Mouse (Mus musculus) MEL (cell line): ENCODE data around the gene Eri3. TPM values are rescaled to one million over a fixed set of nuclear protein-coding genes. Genes with fewer than 3 reads are reported as not detected.

ENCODE experiments used
- DNase-seq: peaks from one replicate; pipeline ENCODE4 v3.0.0; 2011; ENCODE audit warnings: low read depth, low spot score
- H3K27ac ChIP-seq: 2 replicates; pipeline ENCODE4 v1.5.1; 2012; ENCODE audit warnings: low read depth, mild to moderate bottlenecking, control low read depth, low read length, moderate library complexity; ENCODE audit not compliant: control insufficient read depth
- H3K27me3 ChIP-seq, 2 experiments: fragments of 150-350 bp in 1 of 2; sonication (generic) in 1 of 2; 2 replicates each; pipeline ENCODE4 v1.6.1; 2012; ENCODE audit warnings: low read length in 2 of 2, mild to moderate bottlenecking in 2 of 2, improper control_type of control experiment in 1 of 2, moderate library complexity in 1 of 2; ENCODE audit not compliant: insufficient read depth in 2 of 2, control insufficient read depth in 1 of 2
- H3K36me3 ChIP-seq, 2 experiments: 2 replicates each; pipeline ENCODE4 v1.6.1; 2012 to 2014; ENCODE audit warnings: low read length in 2 of 2, improper control_type of control experiment in 1 of 2, inconsistent platforms in 1 of 2, mild to moderate bottlenecking in 1 of 2; ENCODE audit not compliant: insufficient read depth in 2 of 2, control insufficient read depth in 1 of 2
- H3K4me1 ChIP-seq, 2 experiments: fragments of 150-350 bp in 1 of 2; sonication (generic) in 1 of 2; 2 replicates each; pipeline ENCODE4 v1.6.1; 2012; ENCODE audit warnings: low read length in 2 of 2, improper control_type of control experiment in 1 of 2, mild to moderate bottlenecking in 1 of 2; ENCODE audit not compliant: insufficient read depth in 2 of 2, control insufficient read depth in 1 of 2
- H3K4me3 ChIP-seq, 2 experiments: fragments of 150-350 bp in 1 of 2; sonication (generic) in 1 of 2; 2 replicates each; pipeline ENCODE4 v1.5.1; 2012; ENCODE audit warnings: low read depth in 2 of 2, low read length in 2 of 2, mild to moderate bottlenecking in 2 of 2, moderate library complexity in 2 of 2, control low read depth in 1 of 2, improper control_type of control experiment in 1 of 2; ENCODE audit not compliant: control insufficient read depth in 1 of 2, insufficient read depth in 1 of 2
- H3K79me2 ChIP-seq: 2 replicates; pipeline ENCODE4 v1.6.1; 2012; ENCODE audit warnings: mild to moderate bottlenecking, low read length, moderate library complexity; ENCODE audit not compliant: control insufficient read depth, poor library complexity, insufficient read depth
- H3K9ac ChIP-seq: 2 replicates; pipeline ENCODE4 v1.6.1; 2012; ENCODE audit warnings: low read depth, mild to moderate bottlenecking, control low read depth, low read length, moderate library complexity; ENCODE audit not compliant: control insufficient read depth, poor library complexity, severe bottlenecking
- H3K9me3 ChIP-seq: fragments of 150-350 bp; sonication (generic); replicated peaks from 2 replicates; pipeline ENCODE4 v1.6.1; 2012; ENCODE audit warnings: mild to moderate bottlenecking, low read length, improper control_type of control experiment, moderate library complexity; ENCODE audit not compliant: insufficient read depth
- BHLHE40 ChIP-seq: IDR thresholded peaks from 2 replicates; pipeline ENCODE4 v1.6.1; 2012; ENCODE audit warnings: low read depth, mild to moderate bottlenecking, inconsistent platforms, low read length, improper control_type of control experiment, borderline replicate concordance
- CHD1 ChIP-seq: IDR thresholded peaks from 2 replicates; pipeline ENCODE4 v1.6.1; 2012; ENCODE audit warnings: low read depth, mild to moderate bottlenecking, inconsistent platforms, low read length, improper control_type of control experiment
- CHD2 ChIP-seq: IDR thresholded peaks from 2 replicates; pipeline ENCODE4 v1.6.1; 2011; ENCODE audit warnings: low read length, improper control_type of control experiment
- E2F4 ChIP-seq: IDR thresholded peaks from 2 replicates; pipeline ENCODE4 v1.6.1; 2011; ENCODE audit warnings: low read depth, low read length, improper control_type of control experiment, borderline replicate concordance
- ELF1 ChIP-seq: IDR thresholded peaks from 2 replicates; pipeline ENCODE4 v1.6.1; 2014; ENCODE audit warnings: low read depth, mild to moderate bottlenecking, inconsistent platforms, low read length, improper control_type of control experiment, moderate library complexity
- EP300 ChIP-seq, 2 experiments: IDR thresholded peaks; 2 replicates each; pipeline ENCODE4 v1.6.1; 2011; ENCODE audit warnings: improper control_type of control experiment in 2 of 2, low read length in 2 of 2, low read depth in 1 of 2, mild to moderate bottlenecking in 1 of 2
- ETS1 ChIP-seq: IDR thresholded peaks from 2 replicates; pipeline ENCODE4 v1.6.1; 2012; ENCODE audit warnings: low read depth, mild to moderate bottlenecking, inconsistent platforms, low read length, improper control_type of control experiment, moderate library complexity
- GABPA ChIP-seq: IDR thresholded peaks from 2 replicates; pipeline ENCODE4 v1.6.1; 2012; ENCODE audit warnings: low read depth, mild to moderate bottlenecking, inconsistent platforms, low read length, improper control_type of control experiment, moderate library complexity
- GATA1 ChIP-seq: IDR thresholded peaks from 2 replicates; pipeline ENCODE4 v1.6.1; 2011; ENCODE audit warnings: low read depth, low read length, improper control_type of control experiment
- HCFC1 ChIP-seq: IDR thresholded peaks from 2 replicates; pipeline ENCODE4 v1.6.1; 2012; ENCODE audit warnings: low read depth, mild to moderate bottlenecking, inconsistent platforms, low read length, improper control_type of control experiment, moderate library complexity
- JUND ChIP-seq: IDR thresholded peaks from 2 replicates; pipeline ENCODE4 v1.6.1; 2011; ENCODE audit warnings: low read depth, mild to moderate bottlenecking, improper control_type of control experiment, low read length
- KAT2A ChIP-seq: conservative IDR thresholded peaks from 2 replicates; pipeline ENCODE4 v1.6.1; 2012; ENCODE audit warnings: low read depth, low read length, improper control_type of control experiment, inconsistent platforms
- MAFK ChIP-seq: IDR thresholded peaks from 2 replicates; pipeline ENCODE4 v1.6.1; 2011; ENCODE audit warnings: low read depth, mild to moderate bottlenecking, low read length, improper control_type of control experiment, borderline replicate concordance
- MAX ChIP-seq: IDR thresholded peaks from 2 replicates; pipeline ENCODE4 v1.6.1; 2011; ENCODE audit warnings: low read length, improper control_type of control experiment
- MAZ ChIP-seq: IDR thresholded peaks from 2 replicates; pipeline ENCODE4 v1.6.1; 2012; ENCODE audit warnings: low read depth, mild to moderate bottlenecking, inconsistent platforms, low read length, improper control_type of control experiment
- MEF2A ChIP-seq: IDR thresholded peaks from 2 replicates; pipeline ENCODE4 v1.6.1; 2014; ENCODE audit warnings: low read depth, mild to moderate bottlenecking, inconsistent platforms, low read length, improper control_type of control experiment; ENCODE audit not compliant: poor library complexity, insufficient replicate concordance, severe bottlenecking; ENCODE audit errors: extremely low read depth
- MXI1 ChIP-seq: IDR thresholded peaks from 2 replicates; pipeline ENCODE4 v1.6.1; 2011; ENCODE audit warnings: mild to moderate bottlenecking, low read depth, low read length, improper control_type of control experiment
- MYB ChIP-seq: IDR thresholded peaks from 2 replicates; pipeline ENCODE4 v1.6.1; 2011; ENCODE audit warnings: mild to moderate bottlenecking, low read depth, low read length, improper control_type of control experiment
- MYC ChIP-seq: IDR thresholded peaks from 2 replicates; pipeline ENCODE4 v1.6.1; 2011; ENCODE audit warnings: low read depth, mild to moderate bottlenecking, low read length, improper control_type of control experiment, moderate library complexity
- NELFE ChIP-seq: IDR thresholded peaks from 2 replicates; pipeline ENCODE4 v1.6.1; 2011; ENCODE audit warnings: low read depth, low read length, improper control_type of control experiment
- NRF1 ChIP-seq: IDR thresholded peaks from 2 replicates; pipeline ENCODE4 v1.6.1; 2014; ENCODE audit warnings: low read depth, mild to moderate bottlenecking, inconsistent platforms, low read length, improper control_type of control experiment, moderate library complexity; ENCODE audit not compliant: poor library complexity, insufficient read depth, severe bottlenecking
- POLR2AphosphoS2 ChIP-seq: IDR thresholded peaks from 2 replicates; pipeline ENCODE4 v1.6.1; 2011; ENCODE audit warnings: low read length, improper control_type of control experiment
- POLR2AphosphoS5 ChIP-seq: IDR thresholded peaks from 2 replicates; pipeline ENCODE4 v1.6.1; 2012; ENCODE audit warnings: low read depth, borderline replicate concordance, mild to moderate bottlenecking, inconsistent platforms, low read length, moderate library complexity, mixed read lengths
- RAD21 ChIP-seq: IDR thresholded peaks from 2 replicates; pipeline ENCODE4 v1.6.1; 2011; ENCODE audit warnings: mild to moderate bottlenecking, low read depth, low read length, improper control_type of control experiment
- RCOR1 ChIP-seq: IDR thresholded peaks from 2 replicates; pipeline ENCODE4 v1.6.1; 2012; ENCODE audit warnings: low read depth, mild to moderate bottlenecking, inconsistent platforms, low read length, improper control_type of control experiment
- SIN3A ChIP-seq: IDR thresholded peaks from 2 replicates; pipeline ENCODE4 v1.6.1; 2012; ENCODE audit warnings: low read length, improper control_type of control experiment, inconsistent platforms
- SMC3 ChIP-seq: IDR thresholded peaks from 2 replicates; pipeline ENCODE4 v1.6.1; 2011; ENCODE audit warnings: low read depth, low read length, improper control_type of control experiment
- TAL1 ChIP-seq: IDR thresholded peaks from 2 replicates; pipeline ENCODE4 v1.6.1; 2012; ENCODE audit warnings: mild to moderate bottlenecking, inconsistent platforms, low read length, moderate library complexity, mixed read lengths
- TBP ChIP-seq: IDR thresholded peaks from 2 replicates; pipeline ENCODE4 v1.8.0; 2011; ENCODE audit warnings: low read depth, low read length, improper control_type of control experiment
- TCF12 ChIP-seq: IDR thresholded peaks from 2 replicates; pipeline ENCODE4 v1.6.1; 2014; ENCODE audit warnings: low read depth, mild to moderate bottlenecking, inconsistent platforms, low read length, improper control_type of control experiment, moderate library complexity
- UBTF ChIP-seq: IDR thresholded peaks from 2 replicates; pipeline ENCODE4 v1.6.1; 2012; ENCODE audit warnings: low read depth, mild to moderate bottlenecking, inconsistent platforms, low read length, improper control_type of control experiment, moderate library complexity, borderline replicate concordance; ENCODE audit not compliant: insufficient read depth
- USF1 ChIP-seq: IDR thresholded peaks from 2 replicates; pipeline ENCODE4 v1.6.1; 2014; ENCODE audit warnings: low read depth, mild to moderate bottlenecking, inconsistent platforms, low read length, improper control_type of control experiment, moderate library complexity
- USF2 ChIP-seq, 2 experiments: IDR thresholded peaks; 2 replicates each; pipeline ENCODE4 v1.6.1; 2011 to 2012; ENCODE audit warnings: improper control_type of control experiment in 2 of 2, low read length in 2 of 2, borderline replicate concordance in 1 of 2, inconsistent platforms in 1 of 2, low read depth in 1 of 2, mild to moderate bottlenecking in 1 of 2; ENCODE audit not compliant: insufficient read depth in 1 of 2
- ZKSCAN1 ChIP-seq: IDR thresholded peaks from 2 replicates; pipeline ENCODE4 v1.6.1; 2012; ENCODE audit warnings: low read depth, mild to moderate bottlenecking, inconsistent platforms, low read length, improper control_type of control experiment, moderate library complexity
- ZMIZ1 ChIP-seq: IDR thresholded peaks from 2 replicates; pipeline ENCODE4 v1.6.1; 2012; ENCODE audit warnings: low read depth, mild to moderate bottlenecking, inconsistent platforms, low read length, improper control_type of control experiment, moderate library complexity
- ZNF384 ChIP-seq: IDR thresholded peaks from 2 replicates; pipeline ENCODE4 v1.6.1; 2012; ENCODE audit warnings: low read depth, mild to moderate bottlenecking, inconsistent platforms, low read length, improper control_type of control experiment
- polyA plus RNA-seq, 2 experiments: library from polyadenylated mRNA; stranded (reverse) in 1 of 2; unstranded in 1 of 2; fragments of >175 nt in 1 of 2; fragments of >200 nt in 1 of 2; gene quantifications; 2 replicates each; pipeline versions ENCODE4 v1.2.1 to v1.2.4; 2012; ENCODE audit warnings: low replicate concordance in 2 of 2, low read depth in 1 of 2; ENCODE audit not compliant: insufficient read length in 2 of 2, insufficient read depth in 1 of 2, missing spikeins in 1 of 2
- total RNA-seq: library from RNA; depleted of rRNA; stranded (reverse); fragments of 300-350 nt; gene quantifications from 2 replicates; pipeline ENCODE4 v1.2.3, GENCODE M21; 2012

Gene Eri3
- total and polyA plus RNA-seq, 3 experiments = 36.7 to 63.9 TPM; not detected in 1

DNA sequence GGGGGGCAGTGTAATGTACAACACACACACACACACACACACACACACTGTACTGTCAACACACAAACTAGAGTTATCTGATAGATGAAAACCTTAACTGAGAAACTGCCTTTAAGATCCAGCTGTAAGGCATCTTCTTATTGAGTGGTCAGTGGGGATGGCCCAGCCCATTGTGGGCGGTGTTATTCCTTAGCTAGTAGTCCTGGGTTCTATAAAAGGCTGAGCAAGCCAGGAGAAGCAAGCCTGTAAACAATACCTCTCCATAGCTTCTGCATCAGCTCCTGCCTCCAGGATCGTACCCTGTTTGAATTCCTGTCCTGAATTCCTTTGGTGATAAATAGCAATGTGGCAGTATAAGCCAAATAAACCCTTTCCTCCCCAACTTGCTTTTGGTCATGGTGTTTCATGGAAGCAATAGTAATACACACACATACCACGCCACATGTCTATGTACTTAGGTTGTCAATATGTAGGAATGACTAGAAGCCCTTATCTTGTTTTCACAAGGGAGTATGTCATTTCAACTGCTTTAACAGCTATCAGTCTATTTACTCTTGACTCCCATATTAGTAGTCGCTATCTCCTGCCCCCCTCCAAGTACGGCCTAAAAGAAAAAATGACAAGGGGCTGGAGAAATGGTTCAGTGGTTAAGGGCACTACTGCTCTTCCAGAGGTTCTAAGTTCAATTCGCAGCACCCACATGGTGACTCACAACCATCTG is 133.0 kb downstream of the Eri3 start:
- Histone ChIP-seq H3K9me3 (no peaks in the 10 kb centered on the region), H3K9ac (peak overlapping the region; percentile 25), H3K27me3 (no peaks in the 10 kb centered on the region), H3K4me3 (peak overlapping the region; percentile 7 to 36; a peak in 2 of 4 replicates), H3K27ac (peak overlapping the region; percentile 5), H3K36me3 (peaks cover 0 to 6% of the 10 kb centered on the region in 2 experiments; a peak in 2 of 4 replicates), H3K79me2 (peaks cover 8% of the 10 kb centered on the region), H3K4me1 (peaks cover 4 to 11% of the 10 kb centered on the region in 2 experiments; a peak in 3 of 4 replicates)
- peak; percentile 69 for DNase-seq
- no peak for TF ChIP-seq RAD21
- TF ChIP-seq NELFE = peak; percentile 15; the same call in 1 of the 2 replicates
- 0 out of 2 replicates have a peak, but pooled peaks have one; percentile 9 for TF ChIP-seq TCF12
- TF ChIP-seq ELF1 = no peak
- TF ChIP-seq EP300 (IDR thresholded peaks at IDR 0.05; ENCODE audit: low read depth in 1 of 2, low read length in 2 of 2) = peak; percentile 64 to 74
- no peak for TF ChIP-seq UBTF
- TF ChIP-seq ZNF384 = no peak
- no peak for TF ChIP-seq MAZ
- TF ChIP-seq GABPA = no peak
- TF ChIP-seq JUND = no peak
- TF ChIP-seq CHD2 = no peak
- no peak; the same call in 1 of the 2 replicates for TF ChIP-seq MYC
- peak; percentile 53; the same call in 1 of the 2 replicates for TF ChIP-seq SIN3A
- TF ChIP-seq TAL1 = peak; percentile 30
- TF ChIP-seq MEF2A = no peak
- no peak for TF ChIP-seq SMC3
- TF ChIP-seq HCFC1 = no peak
- TF ChIP-seq ZMIZ1 = no peak
- no peak for TF ChIP-seq BHLHE40
- TF ChIP-seq USF1 = no peak
- 0 out of 2 replicates have a peak, but pooled peaks have one; percentile 24 for TF ChIP-seq MXI1
- TF ChIP-seq POLR2AphosphoS5 = no peak
- TF ChIP-seq E2F4 = no peak
- TF ChIP-seq RCOR1 = no peak
- TF ChIP-seq MAX = no peak
- no peak for TF ChIP-seq CHD1
- peak; percentile 75 for TF ChIP-seq TBP
- TF ChIP-seq GATA1 = peak; percentile 54
- peak; percentile 71 for TF ChIP-seq MYB
- TF ChIP-seq POLR2AphosphoS2 = no peak
- TF ChIP-seq ETS1 = no peak
- no peak for TF ChIP-seq ZKSCAN1
- TF ChIP-seq MAFK = no peak
- no peak for TF ChIP-seq KAT2A
- no peak for TF ChIP-seq NRF1
- TF ChIP-seq USF2 (IDR thresholded peaks at IDR 0.05; ENCODE audit: borderline replicate concordance in 1 of 2, insufficient read depth in 1 of 2, low read depth in 1 of 2, low read length in 2 of 2) = no peak
